Mouse (Mus musculus): ENCODE results near the gene Eci1. TPM values are rescaled to one million over a fixed set of nuclear protein-coding genes. Genes with fewer than 3 reads are reported as not detected.

The Eci1 gene
- polyA plus RNA-seq, 1 experiment from 2014 or later = 74.6 TPM

DNA sequence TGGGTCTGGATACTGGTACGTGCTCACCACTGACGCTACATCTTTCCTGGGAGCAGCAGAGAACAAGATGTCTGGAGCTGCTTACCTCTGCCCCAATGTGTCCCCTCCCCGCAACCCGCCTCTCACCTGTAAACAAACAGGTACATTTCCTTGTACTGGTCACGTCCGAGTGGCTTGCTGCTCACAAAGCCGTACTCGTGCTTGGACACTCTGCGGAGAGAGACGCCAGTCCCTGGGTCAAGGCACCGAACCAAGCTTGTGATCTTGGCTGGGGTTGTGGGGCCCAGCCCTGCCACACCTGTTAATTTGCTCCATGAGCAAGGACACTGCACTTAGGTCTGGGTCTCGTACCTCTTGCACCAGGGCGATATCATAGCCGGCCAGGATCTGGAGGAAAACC is 15.7 kb downstream of the Eci1 start:
- DNase-seq (ENCODE audit: low spot score) = no peak
- Histone ChIP-seq H3K27ac (replicated peaks; ENCODE audit: low read depth, low read length) (no peak overlapping the region), H3K4me3 (ENCODE audit: low read depth, low read length) (no peak overlapping the region), H3K4me2 (ENCODE audit: low read depth, low read length) (no peak overlapping the region), H3K9me3 (replicated peaks; ENCODE audit: control insufficient read depth, low read length) (no peaks in the 10 kb centered on the region), H3K9ac (replicated peaks; ENCODE audit: low read length) (no peak overlapping the region), H3K36me3 (replicated peaks; ENCODE audit: control insufficient read depth, insufficient read depth, low read depth, low read length) (peaks cover 17% of the 10 kb centered on the region), H3K4me1 (ENCODE audit: control insufficient read depth, insufficient read depth, low read length) (no peaks in the 10 kb centered on the region), H3K27me3 (ENCODE audit: control insufficient read depth, insufficient read depth, low read length) (no peaks in the 10 kb centered on the region)
- WGBS = 90% methylated on average over 14 of the region's 14 CpGs
- ATAC-seq (replicated peaks; ENCODE audit: insufficient number of reproducible peaks, low FRiP score, low TSS enrichment, low read depth) = no peak

DNA sequence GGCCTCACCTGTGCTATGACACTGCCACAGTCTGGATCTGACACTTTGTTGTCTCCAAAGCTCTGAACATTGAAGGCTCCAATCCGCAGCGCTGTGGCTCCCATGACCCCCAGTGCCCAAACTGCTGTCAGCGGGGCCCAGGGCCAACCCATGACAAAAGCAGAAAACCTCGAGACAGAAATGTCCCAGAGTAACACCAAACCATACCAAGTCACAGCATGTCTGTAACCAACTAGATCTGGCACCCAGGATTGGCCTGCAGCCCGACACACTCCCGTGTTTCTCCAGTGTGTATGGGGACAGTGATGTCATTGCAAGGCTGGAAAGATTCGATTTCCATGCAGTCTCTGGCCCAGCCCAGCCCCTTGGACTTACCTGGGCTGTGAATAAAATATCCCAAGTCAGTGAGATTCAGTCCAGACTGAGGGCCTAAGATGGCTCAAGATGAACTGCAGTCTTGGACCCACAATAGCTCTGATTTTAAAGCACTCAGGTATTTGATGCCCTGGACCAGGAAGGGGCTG is 16.3 kb downstream of the Eci1 start, which contains the start of gene Dnase1l2:
Gene Dnase1l2, minus strand, starts transcription at position 474 of the 524 bp plus-strand sequence.
- no peak for DNase-seq (ENCODE audit: low spot score)
- no peaks in the 10 kb centered on the region for H3K4me1 ChIP-seq (ENCODE audit: control insufficient read depth, insufficient read depth, low read length)
- no peak within 1 kb of the TSS for H3K9ac ChIP-seq (replicated peaks; ENCODE audit: low read length)
- no peaks in the 10 kb centered on the region for H3K27me3 ChIP-seq (ENCODE audit: control insufficient read depth, insufficient read depth, low read length)
- no peak for ATAC-seq (replicated peaks; ENCODE audit: insufficient number of reproducible peaks, low FRiP score, low TSS enrichment, low read depth)
- H3K27ac ChIP-seq (replicated peaks; ENCODE audit: low read depth, low read length) = no peak within 1 kb of the TSS
- no peak within 1 kb of the TSS for H3K4me2 ChIP-seq (ENCODE audit: low read depth, low read length)
- 81% methylated on average over 7 of the region's 7 CpGs for WGBS
- H3K36me3 ChIP-seq (replicated peaks; ENCODE audit: control insufficient read depth, insufficient read depth, low read depth, low read length) = peaks cover 19% of the 10 kb centered on the region
- no peak within 1 kb of the TSS for H3K4me3 ChIP-seq (ENCODE audit: low read depth, low read length)
- H3K9me3 ChIP-seq (replicated peaks; ENCODE audit: control insufficient read depth, low read length) = no peaks in the 10 kb centered on the region

DNA sequence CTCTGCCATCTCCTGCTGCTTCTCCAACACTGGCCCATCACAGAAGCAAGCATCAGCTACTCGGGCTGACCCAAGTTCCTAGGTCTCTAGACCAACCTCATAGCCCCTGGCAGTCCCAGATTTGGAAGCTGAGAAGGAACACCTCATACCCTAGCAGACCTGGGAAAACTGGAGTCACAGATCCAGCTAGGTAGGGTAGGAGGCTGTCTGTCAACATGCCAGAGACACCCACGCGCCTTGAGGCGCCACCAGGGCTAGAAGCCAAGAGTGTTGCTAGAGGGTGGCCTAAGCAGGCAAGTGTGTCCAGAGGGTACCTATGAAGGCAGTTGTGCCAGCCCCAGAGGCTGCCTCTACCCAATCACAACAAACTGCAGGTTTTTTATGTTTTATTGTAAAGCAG is 17.0 kb downstream of the Eci1 start:
- Histone ChIP-seq H3K27ac (replicated peaks; ENCODE audit: low read depth, low read length) (no peak overlapping the region), H3K9ac (replicated peaks; ENCODE audit: low read length) (no peak overlapping the region), H3K4me1 (ENCODE audit: control insufficient read depth, insufficient read depth, low read length) (no peaks in the 10 kb centered on the region), H3K27me3 (ENCODE audit: control insufficient read depth, insufficient read depth, low read length) (no peaks in the 10 kb centered on the region), H3K4me3 (ENCODE audit: low read depth, low read length) (no peak overlapping the region), H3K4me2 (ENCODE audit: low read depth, low read length) (no peak overlapping the region), H3K36me3 (replicated peaks; ENCODE audit: control insufficient read depth, insufficient read depth, low read depth, low read length) (peaks cover 19% of the 10 kb centered on the region), H3K9me3 (replicated peaks; ENCODE audit: control insufficient read depth, low read length) (no peaks in the 10 kb centered on the region)
- ATAC-seq (replicated peaks; ENCODE audit: insufficient number of reproducible peaks, low FRiP score, low TSS enrichment, low read depth) (no peak), DNase-seq (ENCODE audit: low spot score) (no peak)
- WGBS = 91% methylated on average over 4 of the region's 4 CpGs

DNA sequence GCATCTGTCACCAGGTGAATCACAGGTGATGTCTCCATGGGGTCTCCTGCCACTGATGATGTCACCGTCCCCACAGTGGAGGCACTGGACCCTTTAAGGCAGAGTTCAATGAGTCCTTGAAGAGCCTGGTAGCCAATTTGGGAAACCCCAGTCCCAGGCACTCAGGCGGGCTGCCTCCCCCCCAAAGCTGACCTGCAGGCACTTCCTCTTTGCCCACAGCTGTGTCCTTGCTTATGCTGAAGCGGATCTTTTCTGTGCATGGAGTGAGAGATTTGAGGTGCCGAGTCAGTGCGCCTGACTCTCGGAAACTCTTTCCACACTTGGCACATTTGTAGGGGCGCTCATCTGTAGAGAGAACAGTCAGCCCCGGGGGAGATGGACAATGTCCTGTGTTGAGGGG is 20.1 kb downstream of the Eci1 start:
- Histone ChIP-seq H3K36me3 (replicated peaks; ENCODE audit: control insufficient read depth, insufficient read depth, low read depth, low read length) (peaks cover 20% of the 10 kb centered on the region), H3K27me3 (ENCODE audit: control insufficient read depth, insufficient read depth, low read length) (no peaks in the 10 kb centered on the region)

DNA sequence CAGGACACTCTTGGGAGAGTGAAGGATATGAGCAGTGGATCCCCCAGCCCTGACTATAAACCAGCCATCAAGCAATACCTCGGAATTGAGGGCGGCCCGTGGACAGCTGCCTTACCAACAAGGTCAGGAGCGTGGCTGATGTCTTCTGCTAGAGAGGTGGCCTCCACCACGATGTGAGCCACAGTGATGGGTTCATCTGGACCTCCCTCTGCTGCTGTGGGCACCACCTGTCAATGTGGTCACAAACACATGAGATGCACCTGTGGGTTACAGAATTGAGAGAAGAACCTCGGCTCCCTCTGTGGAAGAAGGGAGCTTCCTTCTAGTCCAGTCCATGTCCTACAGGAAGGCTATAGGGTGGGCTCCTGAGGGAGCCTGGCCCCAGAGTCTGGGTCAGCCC is 23.1 kb downstream of the Eci1 start:
- DNase-seq (ENCODE audit: low spot score) = no peak
- H3K27me3 ChIP-seq (ENCODE audit: control insufficient read depth, insufficient read depth, low read length) = no peaks in the 10 kb centered on the region
- no peaks in the 10 kb centered on the region for H3K9me3 ChIP-seq (replicated peaks; ENCODE audit: control insufficient read depth, low read length)
- H3K4me3 ChIP-seq (ENCODE audit: low read depth, low read length) = no peak overlapping the region
- no peaks in the 10 kb centered on the region for H3K4me1 ChIP-seq (ENCODE audit: control insufficient read depth, insufficient read depth, low read length)
- ATAC-seq (replicated peaks; ENCODE audit: insufficient number of reproducible peaks, low FRiP score, low TSS enrichment, low read depth) = no peak
- H3K9ac ChIP-seq (replicated peaks; ENCODE audit: low read length) = no peak overlapping the region
- H3K4me2 ChIP-seq (ENCODE audit: low read depth, low read length) = no peak overlapping the region
- H3K27ac ChIP-seq (replicated peaks; ENCODE audit: low read depth, low read length) = no peak overlapping the region
- H3K36me3 ChIP-seq (replicated peaks; ENCODE audit: control insufficient read depth, insufficient read depth, low read depth, low read length) = peaks cover 13% of the 10 kb centered on the region
- 87% methylated on average over 6 of the region's 6 CpGs for WGBS

More for the DNA sequence above, 20.1 kb downstream of the Eci1 start:
- no peak overlapping the region for H3K27ac ChIP-seq (replicated peaks; ENCODE audit: low read depth, low read length)
- 89% methylated on average over 8 of the region's 8 CpGs for WGBS
- ATAC-seq (replicated peaks; ENCODE audit: insufficient number of reproducible peaks, low FRiP score, low TSS enrichment, low read depth) (no peak), DNase-seq (ENCODE audit: low spot score) (no peak)
- H3K4me3 ChIP-seq (ENCODE audit: low read depth, low read length) = no peak overlapping the region
- H3K4me2 ChIP-seq (ENCODE audit: low read depth, low read length) = no peak overlapping the region
- no peaks in the 10 kb centered on the region for H3K4me1 ChIP-seq (ENCODE audit: control insufficient read depth, insufficient read depth, low read length)
- H3K9ac ChIP-seq (replicated peaks; ENCODE audit: low read length) = no peak overlapping the region
- H3K9me3 ChIP-seq (replicated peaks; ENCODE audit: control insufficient read depth, low read length) = no peaks in the 10 kb centered on the region

DNA sequence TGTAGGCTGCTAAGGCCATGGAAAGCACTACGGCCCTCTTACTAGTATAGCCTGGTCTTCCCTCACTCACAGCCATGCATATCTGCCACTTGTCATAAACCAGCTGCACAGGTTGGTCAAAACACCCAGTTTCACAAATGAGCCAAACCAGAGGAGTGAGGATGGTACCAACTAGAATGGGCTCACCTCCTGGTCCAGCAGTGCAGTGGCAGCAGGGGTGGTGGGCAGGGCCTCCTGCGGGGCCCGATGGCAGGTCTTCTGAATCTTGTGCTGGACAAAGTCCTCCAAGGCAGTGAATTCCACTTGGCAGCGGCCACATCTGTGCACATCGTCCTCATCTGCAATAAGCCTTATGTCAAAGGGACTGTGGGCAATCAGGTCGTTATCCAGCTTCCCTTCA is 24.8 kb downstream of the Eci1 start:
- H3K4me2 ChIP-seq (ENCODE audit: low read depth, low read length) = no peak overlapping the region
- H3K4me3 ChIP-seq (ENCODE audit: low read depth, low read length) = no peak overlapping the region
- no peak for DNase-seq (ENCODE audit: low spot score)
- no peak overlapping the region for H3K27ac ChIP-seq (replicated peaks; ENCODE audit: low read depth, low read length)
- H3K9me3 ChIP-seq (replicated peaks; ENCODE audit: control insufficient read depth, low read length) = no peaks in the 10 kb centered on the region
- no peaks in the 10 kb centered on the region for H3K4me1 ChIP-seq (ENCODE audit: control insufficient read depth, insufficient read depth, low read length)
- H3K36me3 ChIP-seq (replicated peaks; ENCODE audit: control insufficient read depth, insufficient read depth, low read depth, low read length) = peaks cover 6% of the 10 kb centered on the region
- no peak overlapping the region for H3K9ac ChIP-seq (replicated peaks; ENCODE audit: low read length)
- H3K27me3 ChIP-seq (ENCODE audit: control insufficient read depth, insufficient read depth, low read length) = no peaks in the 10 kb centered on the region
- 97% methylated on average over 6 of the region's 6 CpGs for WGBS
- no peak for ATAC-seq (replicated peaks; ENCODE audit: insufficient number of reproducible peaks, low FRiP score, low TSS enrichment, low read depth)

DNA sequence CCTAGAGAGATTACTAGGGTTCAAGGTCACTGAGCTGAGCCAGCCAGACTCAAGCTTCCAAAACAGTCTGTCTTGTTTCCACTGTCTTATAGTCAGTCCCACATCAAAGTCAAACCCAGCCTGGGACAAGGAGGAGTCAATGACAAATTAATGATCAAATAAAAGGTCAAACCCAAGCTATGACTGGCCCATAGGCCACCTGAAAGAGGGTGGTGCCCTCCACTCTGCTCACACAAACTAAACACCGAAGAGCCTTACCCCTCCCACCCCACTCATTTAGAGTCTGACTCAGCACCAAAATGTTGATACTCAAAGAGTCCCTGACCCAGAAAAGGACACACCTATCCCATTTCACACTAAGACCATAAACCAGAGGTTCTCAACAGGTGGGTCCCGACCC is 26.9 kb downstream of the Eci1 start:
- H3K36me3 ChIP-seq (replicated peaks; ENCODE audit: control insufficient read depth, insufficient read depth, low read depth, low read length) = peaks cover 3% of the 10 kb centered on the region
- DNase-seq (ENCODE audit: low spot score) (no peak), ATAC-seq (replicated peaks; ENCODE audit: insufficient number of reproducible peaks, low FRiP score, low TSS enrichment, low read depth) (no peak)
- no peak overlapping the region for H3K4me3 ChIP-seq (ENCODE audit: low read depth, low read length)
- H3K9ac ChIP-seq (replicated peaks; ENCODE audit: low read length) = no peak overlapping the region
- H3K27ac ChIP-seq (replicated peaks; ENCODE audit: low read depth, low read length) = no peak overlapping the region
- H3K4me1 ChIP-seq (ENCODE audit: control insufficient read depth, insufficient read depth, low read length) = no peaks in the 10 kb centered on the region
- no peak overlapping the region for H3K4me2 ChIP-seq (ENCODE audit: low read depth, low read length)
- no peaks in the 10 kb centered on the region for H3K27me3 ChIP-seq (ENCODE audit: control insufficient read depth, insufficient read depth, low read length)
- no peaks in the 10 kb centered on the region for H3K9me3 ChIP-seq (replicated peaks; ENCODE audit: control insufficient read depth, low read length)
- WGBS = 84% methylated on average over 2 of the region's 2 CpGs

DNA sequence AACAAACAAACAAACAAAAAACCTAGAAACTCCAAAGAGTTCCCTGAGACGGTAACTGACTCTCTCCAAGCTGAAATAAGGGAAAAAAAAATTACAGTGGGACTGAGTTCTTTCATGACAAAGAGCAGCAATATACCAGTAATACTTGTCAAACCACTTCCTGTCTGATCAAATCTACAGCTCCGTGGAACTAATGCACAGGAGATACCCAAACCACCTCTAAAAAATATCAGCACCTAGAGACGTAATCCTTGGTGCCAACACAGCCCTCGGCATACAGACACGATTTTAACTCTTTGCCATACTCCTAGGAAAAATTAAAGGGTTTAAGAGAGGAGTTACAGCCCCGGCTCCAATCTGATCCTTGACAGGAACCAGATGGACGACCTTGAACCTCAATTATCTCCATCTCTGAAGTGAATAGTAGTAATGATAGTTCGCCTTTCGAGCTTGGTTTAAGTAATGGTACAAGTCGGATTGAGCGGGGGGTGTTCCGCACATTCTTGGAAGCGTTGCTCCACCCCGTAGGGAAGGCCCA is 27.8 kb downstream of the Eci1 start:
- ATAC-seq (replicated peaks; ENCODE audit: insufficient number of reproducible peaks, low FRiP score, low TSS enrichment, low read depth) = no peak
- Histone ChIP-seq H3K9ac (replicated peaks; ENCODE audit: low read length) (peak overlapping the region; percentile 84), H3K4me3 (ENCODE audit: low read depth, low read length) (peak overlapping the region; percentile 84), H3K4me1 (ENCODE audit: control insufficient read depth, insufficient read depth, low read length) (no peaks in the 10 kb centered on the region), H3K4me2 (ENCODE audit: low read depth, low read length) (peak overlapping the region; percentile 65), H3K9me3 (replicated peaks; ENCODE audit: control insufficient read depth, low read length) (no peaks in the 10 kb centered on the region), H3K36me3 (replicated peaks; ENCODE audit: control insufficient read depth, insufficient read depth, low read depth, low read length) (no peaks in the 10 kb centered on the region; the same call in 1 of the 2 replicates), H3K27ac (replicated peaks; ENCODE audit: low read depth, low read length) (peak overlapping the region; percentile 87; the same call in 1 of the 2 replicates), H3K27me3 (ENCODE audit: control insufficient read depth, insufficient read depth, low read length) (no peaks in the 10 kb centered on the region)
- 7% methylated on average over 14 of the region's 14 CpGs for WGBS
- no peak for DNase-seq (ENCODE audit: low spot score)
